Mouse (Mus musculus) limb, embryonic 13.5 days (tissue): ENCODE measurements at regions not wholly inside any gene's neighbourhood (a gene's known extent, or its start where the extent isn't known, plus 50 kb on each side); places are given as distances from the start of the nearest gene placed in this dataset.
A peak's percentile ranks its signal among the peaks of the same experiment; 100 is the strongest.

Experiments
- ATAC-seq: fragments of 200-750 bp; cut with Nextera tagmentation; 2 replicates; pipeline ENCODE4 v1.8.0; 2017; ENCODE audit warnings: low read depth, moderate number of reproducible peaks, moderate TSS enrichment; ENCODE audit not compliant: low FRiP score
- H3K27ac ChIP-seq: fragments of 300-500 bp; sonication (generic); 2 replicates; pipeline ENCODE4 v1.5.1; 2015; ENCODE audit warnings: inconsistent platforms, mild to moderate bottlenecking, moderate library complexity
- H3K27me3 ChIP-seq: fragments of 300-500 bp; sonication (generic); 2 replicates; pipeline ENCODE4 v1.6.1; 2015; ENCODE audit warnings: mild to moderate bottlenecking, inconsistent platforms
- H3K36me3 ChIP-seq: fragments of 300-500 bp; sonication (generic); 2 replicates; pipeline ENCODE4 v1.6.1; 2015; ENCODE audit warnings: inconsistent platforms, mild to moderate bottlenecking, moderate library complexity
- H3K4me1 ChIP-seq: fragments of 300-500 bp; sonication (generic); 2 replicates; pipeline ENCODE4 v1.6.1; 2015; ENCODE audit warnings: inconsistent platforms
- H3K4me2 ChIP-seq: fragments of 300-500 bp; sonication (generic); replicated peaks from 2 replicates; pipeline ENCODE4 v1.6.1; 2015; ENCODE audit warnings: inconsistent platforms, mild to moderate bottlenecking, moderate library complexity
- H3K4me3 ChIP-seq: fragments of 300-500 bp; sonication (generic); 2 replicates; pipeline ENCODE4 v1.5.1; 2015; ENCODE audit warnings: moderate library complexity, mild to moderate bottlenecking, inconsistent platforms
- H3K9ac ChIP-seq: fragments of 300-500 bp; sonication (generic); 2 replicates; pipeline ENCODE4 v1.6.1; 2015; ENCODE audit warnings: mild to moderate bottlenecking, inconsistent platforms
- H3K9me3 ChIP-seq: fragments of 300-500 bp; sonication (generic); 2 replicates; pipeline ENCODE4 v1.6.1; 2016; ENCODE audit warnings: inconsistent platforms
- WGBS: fragments of 180-500 bp; shearing (Covaris S2); methylation state at CpG from one replicate; pipeline ENCODE4 v1.1.7; 2015; 5-methylcytosine and 5-hydroxymethylcytosine counted together

DNA sequence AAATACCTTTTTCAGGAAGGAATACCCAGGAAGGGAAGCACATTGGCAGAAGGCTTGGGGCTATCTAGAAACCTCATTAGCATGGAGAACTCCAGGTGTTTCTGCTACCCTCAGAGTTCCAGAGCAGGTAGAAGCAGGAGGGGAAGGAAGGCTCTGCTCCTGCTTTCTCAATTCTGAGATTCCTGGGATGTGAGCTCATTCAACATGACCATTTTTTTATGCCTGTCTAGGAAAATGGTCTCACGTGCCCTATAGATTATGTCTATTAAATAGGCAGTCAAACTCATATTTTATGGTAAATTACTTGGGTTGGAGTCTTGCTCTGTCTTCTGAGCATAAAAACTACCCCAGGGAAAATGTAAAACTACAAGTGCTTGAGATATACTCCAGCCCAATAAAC is 130.2 kb downstream of the Ccdc71l start:
- H3K9me3 ChIP-seq, result no peaks in the 10 kb centered on the region; the same call in 1 of the 2 replicates
- no peaks in the 10 kb centered on the region for H3K4me1 ChIP-seq
- H3K9ac ChIP-seq, result no peak overlapping the region
- H3K4me2 ChIP-seq, result no peak overlapping the region
- peak; percentile 77 for ATAC-seq
- 52% methylated on average over 1 of the region's 1 CpGs for WGBS
- H3K27me3 ChIP-seq, result no peaks in the 10 kb centered on the region
- H3K36me3 ChIP-seq, result no peaks in the 10 kb centered on the region
- no peak overlapping the region for H3K27ac ChIP-seq
- no peak overlapping the region for H3K4me3 ChIP-seq

- H3K36me3 ChIP-seq, result no peaks in the 10 kb centered on the region
- no peaks in the 10 kb centered on the region for H3K27me3 ChIP-seq
- H3K9ac ChIP-seq, result no peak overlapping the region
- no peaks in the 10 kb centered on the region for H3K4me1 ChIP-seq
- ATAC-seq, result no peak
- no peaks in the 10 kb centered on the region for H3K9me3 ChIP-seq
- no peak overlapping the region for H3K4me2 ChIP-seq
- 58% methylated on average over 1 of the region's 1 CpGs for WGBS
- no peak overlapping the region for H3K27ac ChIP-seq
- no peak overlapping the region for H3K4me3 ChIP-seq
These were observed 147.1 kb downstream of the Ccdc71l start for GRCm38 (mm10) chr12:32525586-32525985.

DNA sequence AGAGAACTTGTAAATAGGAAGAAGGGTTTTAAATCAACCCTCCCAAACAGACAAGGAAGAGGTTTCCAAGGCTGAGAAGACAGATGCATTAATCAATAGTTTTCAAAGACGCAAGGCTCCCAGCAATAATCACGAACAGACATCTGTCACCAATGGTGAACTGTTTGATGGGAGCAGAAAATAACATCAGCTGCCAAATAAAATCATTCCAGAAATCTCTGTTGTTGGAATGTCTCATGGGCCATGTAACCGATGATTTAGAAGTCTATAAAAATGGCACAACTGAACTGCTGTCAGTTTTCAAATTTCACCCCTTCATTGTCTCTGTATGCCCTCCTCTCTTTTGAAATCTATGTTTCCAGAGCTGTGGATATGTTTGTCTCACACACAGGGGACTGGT is 152.7 kb downstream of the Ccdc71l start:
- WGBS, result 79% methylated on average over 3 of the region's 3 CpGs
- Histone ChIP-seq H3K4me2 (no peak overlapping the region), H3K4me1 (no peaks in the 10 kb centered on the region), H3K9ac (no peak overlapping the region), H3K9me3 (no peaks in the 10 kb centered on the region), H3K4me3 (no peak overlapping the region), H3K27me3 (no peaks in the 10 kb centered on the region), H3K27ac (no peak overlapping the region), H3K36me3 (no peaks in the 10 kb centered on the region)
- ATAC-seq, result no peak

DNA sequence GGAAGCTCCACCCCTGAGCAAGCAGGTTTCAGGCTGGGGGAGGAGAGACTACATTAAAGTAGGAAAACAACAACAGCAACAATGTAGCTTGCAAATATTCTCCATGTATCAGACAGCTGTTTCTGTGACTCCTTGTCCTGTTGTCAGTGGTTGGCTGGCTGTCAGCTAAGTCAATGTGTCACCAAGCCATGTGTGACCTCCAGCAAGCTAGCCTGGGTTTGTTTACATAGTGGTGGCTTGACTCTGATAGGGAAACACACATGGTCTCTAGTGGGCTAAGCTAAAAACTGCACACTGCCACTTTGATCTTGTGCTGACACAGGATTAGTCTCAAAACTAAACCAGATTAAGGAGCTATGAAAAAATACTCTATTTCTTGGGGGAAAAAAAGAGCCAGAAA is 155.1 kb downstream of the Ccdc71l start:
- Histone ChIP-seq H3K36me3 (no peaks in the 10 kb centered on the region), H3K9ac (no peak overlapping the region), H3K4me2 (no peak overlapping the region), H3K27me3 (no peaks in the 10 kb centered on the region), H3K9me3 (no peaks in the 10 kb centered on the region), H3K27ac (no peak overlapping the region), H3K4me3 (no peak overlapping the region), H3K4me1 (no peaks in the 10 kb centered on the region)
- no peak for ATAC-seq

DNA sequence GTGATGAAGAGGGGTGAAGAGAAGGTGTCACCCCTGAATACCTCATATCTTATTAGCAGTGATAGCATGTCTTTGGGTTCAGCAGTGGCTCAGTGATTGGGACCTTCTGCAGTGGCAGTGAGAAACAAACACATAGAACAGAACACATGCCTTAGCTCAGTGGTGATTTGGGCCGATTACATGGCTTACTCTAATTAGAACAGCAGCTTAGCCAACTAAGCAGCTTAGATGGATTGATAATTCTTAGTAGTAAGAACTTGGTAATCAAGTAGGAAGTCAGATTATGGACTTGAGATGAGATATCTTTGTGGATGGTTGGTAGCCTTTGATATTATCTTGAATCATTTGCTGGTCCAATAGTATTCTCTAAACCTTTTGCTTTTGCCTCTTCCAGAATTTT is 167.0 kb downstream of the Ccdc71l start:
- WGBS, result 87% methylated on average over 1 of the region's 1 CpGs
- ATAC-seq, result no peak
- no peak overlapping the region for H3K4me3 ChIP-seq

GRCm38 (mm10) chr12:32546356-32546755 is 167.9 kb downstream of the Ccdc71l start:
- Histone ChIP-seq H3K4me2 (no peak overlapping the region), H3K4me3 (no peak overlapping the region), H3K27me3 (no peaks in the 10 kb centered on the region), H3K9me3 (peaks cover 12% of the 10 kb centered on the region), H3K36me3 (no peaks in the 10 kb centered on the region), H3K4me1 (no peaks in the 10 kb centered on the region), H3K27ac (no peak overlapping the region), H3K9ac (no peak overlapping the region)
- no peak for ATAC-seq

More for the DNA sequence above, 167.0 kb downstream of the Ccdc71l start:
- Histone ChIP-seq H3K9ac (no peak overlapping the region), H3K27ac (no peak overlapping the region), H3K36me3 (no peaks in the 10 kb centered on the region), H3K4me1 (no peaks in the 10 kb centered on the region), H3K27me3 (no peaks in the 10 kb centered on the region), H3K4me2 (no peak overlapping the region), H3K9me3 (peaks cover 12% of the 10 kb centered on the region)

- Histone ChIP-seq H3K4me2 (no peak overlapping the region), H3K4me3 (no peak overlapping the region), H3K36me3 (no peaks in the 10 kb centered on the region), H3K27ac (no peak overlapping the region), H3K27me3 (no peaks in the 10 kb centered on the region), H3K4me1 (no peaks in the 10 kb centered on the region), H3K9ac (no peak overlapping the region), H3K9me3 (peaks cover 1% of the 10 kb centered on the region)
- no peak for ATAC-seq
- 85% methylated on average over 5 of the region's 5 CpGs for WGBS
These were observed 175.3 kb downstream of the Ccdc71l start for GRCm38 (mm10) chr12:32553793-32554192.

DNA sequence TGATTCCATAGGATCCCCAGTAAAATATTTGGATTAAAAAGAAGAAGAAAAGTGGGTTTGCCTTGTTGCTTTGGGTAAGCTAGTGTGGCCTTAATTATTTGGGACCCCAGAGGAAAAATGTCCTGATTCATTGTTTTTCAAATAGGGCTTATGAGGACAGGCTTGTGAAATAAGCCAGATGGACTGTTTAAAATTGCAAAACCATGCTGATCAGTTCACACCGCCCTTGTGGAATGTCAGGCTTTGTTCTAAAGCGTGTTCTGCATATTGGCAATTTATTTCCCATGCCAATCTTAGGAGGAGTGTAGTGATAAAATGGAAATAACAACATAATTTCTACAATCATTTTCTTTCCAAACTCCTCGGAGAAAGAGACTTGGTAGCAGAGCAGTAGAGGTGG is 189.3 kb downstream of the Ccdc71l start:
- Histone ChIP-seq H3K4me1 (no peaks in the 10 kb centered on the region), H3K36me3 (no peaks in the 10 kb centered on the region), H3K27me3 (no peaks in the 10 kb centered on the region), H3K9ac (no peak overlapping the region), H3K4me3 (no peak overlapping the region), H3K9me3 (no peaks in the 10 kb centered on the region), H3K27ac (no peak overlapping the region), H3K4me2 (no peak overlapping the region)
- ATAC-seq, result no peak
- WGBS, result 79% methylated on average over 3 of the region's 3 CpGs

DNA sequence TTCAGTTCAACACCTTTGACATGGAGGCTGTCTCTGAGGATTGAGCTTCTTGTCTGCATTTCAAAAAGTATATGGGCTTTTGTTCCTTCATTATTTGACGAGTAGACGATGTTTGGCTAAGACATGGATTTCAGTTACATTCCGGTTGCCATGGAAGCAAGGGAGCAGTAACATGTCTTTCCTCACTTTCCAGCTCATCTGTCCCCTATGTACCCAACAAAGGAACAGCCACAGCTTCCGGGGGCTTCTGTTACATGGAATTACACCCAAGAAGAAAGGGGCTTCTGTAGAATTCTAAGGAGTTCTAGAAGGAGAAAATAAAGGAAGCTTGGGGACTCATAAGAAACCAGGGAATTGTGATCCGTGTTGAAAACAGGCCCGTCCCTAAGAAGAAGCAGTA is 202.8 kb downstream of the Ccdc71l start:
- no peaks in the 10 kb centered on the region for H3K4me1 ChIP-seq
- H3K9me3 ChIP-seq, result no peaks in the 10 kb centered on the region
- no peak overlapping the region for H3K9ac ChIP-seq
- no peaks in the 10 kb centered on the region for H3K27me3 ChIP-seq
- no peak overlapping the region for H3K4me2 ChIP-seq
- no peak overlapping the region for H3K4me3 ChIP-seq
- ATAC-seq, result no peak
- no peaks in the 10 kb centered on the region for H3K36me3 ChIP-seq
- 87% methylated on average over 6 of the region's 6 CpGs for WGBS
- H3K27ac ChIP-seq, result no peak overlapping the region

DNA sequence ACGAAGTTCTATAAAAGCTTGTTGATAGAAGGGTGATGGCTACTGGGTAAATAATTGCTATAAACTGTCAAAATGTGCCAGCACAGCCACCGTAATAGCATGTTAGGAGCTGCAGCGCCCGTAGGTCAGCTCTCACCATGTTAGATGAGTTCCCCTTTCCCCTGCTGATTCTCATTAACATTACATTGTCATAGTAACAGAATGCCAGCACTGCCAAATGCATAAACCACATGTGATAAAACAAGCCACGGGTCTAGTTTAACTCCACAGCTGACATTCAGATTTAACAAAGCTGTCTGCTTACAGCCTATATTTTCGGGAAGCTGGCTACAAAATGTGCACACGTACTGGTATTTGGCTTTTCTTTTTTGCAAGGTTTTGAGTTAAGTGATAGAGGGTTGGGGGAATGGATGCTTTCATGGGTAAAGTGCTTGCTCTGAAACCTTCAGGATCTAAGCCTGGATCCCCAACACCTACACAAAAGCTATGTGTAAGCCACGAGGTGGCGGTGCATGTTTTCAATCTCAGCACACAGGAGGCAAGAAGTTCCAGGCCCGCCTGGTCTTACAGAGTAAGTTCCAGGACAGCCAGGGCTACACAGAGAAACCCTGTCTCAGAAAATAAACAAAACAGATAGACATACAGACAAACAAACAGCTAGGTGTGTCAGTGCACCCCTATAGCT is 217.1 kb upstream of the Nampt start:
- no peaks in the 10 kb centered on the region for H3K36me3 ChIP-seq
- H3K9ac ChIP-seq, result no peak overlapping the region
- no peaks in the 10 kb centered on the region for H3K27me3 ChIP-seq
- no peak overlapping the region for H3K4me2 ChIP-seq
- 52% methylated on average over 10 of the region's 10 CpGs for WGBS
- 0 out of 2 replicates have a peak, but pooled peaks cover 4% of the 10 kb centered on the region for H3K4me1 ChIP-seq
- H3K9me3 ChIP-seq, result no peaks in the 10 kb centered on the region
- ATAC-seq, result no peak
- H3K4me3 ChIP-seq, result no peak overlapping the region
- H3K27ac ChIP-seq, result no peak overlapping the region

GRCm38 (mm10) chr12:32605353-32605752 is 214.0 kb upstream of the Nampt start:
- no peaks in the 10 kb centered on the region for H3K9me3 ChIP-seq
- no peak overlapping the region for H3K4me3 ChIP-seq
- no peak for ATAC-seq
- no peak overlapping the region for H3K9ac ChIP-seq
- H3K27ac ChIP-seq, result no peak overlapping the region
- H3K27me3 ChIP-seq, result no peaks in the 10 kb centered on the region
- H3K36me3 ChIP-seq, result no peaks in the 10 kb centered on the region
- no peak overlapping the region for H3K4me2 ChIP-seq
- H3K4me1 ChIP-seq, result 0 out of 2 replicates have a peak, but pooled peaks cover 4% of the 10 kb centered on the region

DNA sequence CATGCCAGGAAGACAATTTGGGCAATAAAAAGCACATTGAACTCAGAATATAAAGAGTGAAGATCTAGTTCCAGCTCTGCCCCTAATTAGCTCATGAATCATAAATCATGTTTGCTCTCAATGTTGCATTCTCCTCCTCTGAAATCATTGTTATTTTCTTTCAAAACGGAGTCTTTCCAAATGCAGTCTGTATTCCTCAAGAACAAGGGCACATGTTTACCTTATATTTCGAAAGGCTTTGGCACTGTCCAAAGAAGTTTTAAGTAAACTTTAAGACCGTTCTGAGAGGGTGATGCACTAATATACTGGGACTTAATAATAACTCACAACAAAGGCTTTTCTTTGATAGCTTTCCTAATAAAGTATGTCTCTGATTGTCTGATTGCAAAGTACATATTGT is 204.3 kb upstream of the Nampt start:
- no peak overlapping the region for H3K4me3 ChIP-seq
- no peak overlapping the region for H3K27ac ChIP-seq
- no peaks in the 10 kb centered on the region for H3K27me3 ChIP-seq
- H3K4me2 ChIP-seq, result no peak overlapping the region
- H3K9me3 ChIP-seq, result no peaks in the 10 kb centered on the region
- H3K9ac ChIP-seq, result no peak overlapping the region
- ATAC-seq, result no peak
- WGBS, result 81% methylated on average over 3 of the region's 3 CpGs
- H3K4me1 ChIP-seq, result no peaks in the 10 kb centered on the region
- H3K36me3 ChIP-seq, result no peaks in the 10 kb centered on the region

GRCm38 (mm10) chr12:32616086-32616485 is 203.3 kb upstream of the Nampt start:
- H3K36me3 ChIP-seq, result no peaks in the 10 kb centered on the region
- H3K4me3 ChIP-seq, result no peak overlapping the region
- no peak overlapping the region for H3K27ac ChIP-seq
- H3K4me1 ChIP-seq, result no peaks in the 10 kb centered on the region
- no peaks in the 10 kb centered on the region for H3K27me3 ChIP-seq
- peaks cover 4% of the 10 kb centered on the region for H3K9me3 ChIP-seq
- WGBS, result 88% methylated on average over 5 of the region's 5 CpGs
- ATAC-seq, result no peak
- H3K4me2 ChIP-seq, result no peak overlapping the region
- H3K9ac ChIP-seq, result no peak overlapping the region
